Mouse (Mus musculus) testis, adult 2 months (tissue): ENCODE measurements around the gene Hfm1. TPM values are rescaled to one million over a fixed set of nuclear protein-coding genes. Genes with fewer than 3 reads are reported as not detected.

Experiments
- H3K27ac ChIP-seq: fragments of 200-500 bp; 2 replicates; pipeline ENCODE4 v1.5.1; 2012; ENCODE audit warnings: low read depth, low read length; ENCODE audit not compliant: control insufficient read depth, insufficient read depth
- H3K27me3 ChIP-seq: fragments of 200-500 bp; 2 replicates; pipeline ENCODE4 v1.6.1; 2012; ENCODE audit warnings: mild to moderate bottlenecking, low read length, moderate library complexity; ENCODE audit not compliant: control insufficient read depth, insufficient read depth
- H3K36me3 ChIP-seq: fragments of 200-500 bp; 2 replicates; pipeline ENCODE4 v1.6.1; 2012; ENCODE audit warnings: mild to moderate bottlenecking, low read length; ENCODE audit not compliant: control insufficient read depth, insufficient read depth
- H3K4me1 ChIP-seq: fragments of 200-500 bp; 2 replicates; pipeline ENCODE4 v1.6.1; 2012; ENCODE audit warnings: low read length; ENCODE audit not compliant: control insufficient read depth, insufficient read depth
- H3K4me3 ChIP-seq: fragments of 200-500 bp; 2 replicates; pipeline ENCODE4 v1.5.1; 2012; ENCODE audit warnings: low read depth, mild to moderate bottlenecking, low read length, moderate library complexity, mixed read lengths; ENCODE audit not compliant: control insufficient read depth
- CTCF ChIP-seq: fragments of 200-500 bp; IDR thresholded peaks from 2 replicates; pipeline ENCODE4 v1.5.1; 2012; ENCODE audit warnings: low read depth, mild to moderate bottlenecking, inconsistent platforms, low read length, moderate library complexity; ENCODE audit not compliant: control insufficient read depth, insufficient read depth, insufficient replicate concordance
- POLR2A ChIP-seq: fragments of 200-500 bp; IDR thresholded peaks from 2 replicates; pipeline ENCODE4 v1.6.1; 2012; ENCODE audit warnings: low read depth, mild to moderate bottlenecking, inconsistent platforms, low read length, moderate library complexity; ENCODE audit not compliant: control insufficient read depth
- polyA plus RNA-seq: library from polyadenylated mRNA; depleted of rRNA; stranded (reverse); fragments of >200 nt; gene quantifications from 2 replicates; pipeline ENCODE4 v1.2.3, GENCODE M21; 2012; rRNA removed

Hfm1 gene
- polyA plus RNA-seq, 1 experiment: 8.9 TPM

GRCm38 (mm10) chr5:106791241-106791572, 134.9 kb downstream of the Hfm1 start:
- TF ChIP-seq POLR2A (no peak), CTCF (peak; percentile 61; the same call in 1 of the 2 replicates)
- H3K27ac ChIP-seq: no peak overlapping the region
- no peaks in the 10 kb centered on the region for H3K36me3 ChIP-seq
- no peak overlapping the region for H3K4me3 ChIP-seq
- peaks cover 2% of the 10 kb centered on the region for H3K4me1 ChIP-seq
- no peaks in the 10 kb centered on the region for H3K27me3 ChIP-seq

- Histone ChIP-seq H3K27me3 (no peaks in the 10 kb centered on the region), H3K4me1 (peaks cover 2% of the 10 kb centered on the region), H3K27ac (no peak overlapping the region), H3K4me3 (no peak overlapping the region), H3K36me3 (no peaks in the 10 kb centered on the region)
- TF ChIP-seq CTCF (no peak), POLR2A (no peak)
Observed at GRCm38 (mm10) chr5:106790496-106791240, 135.5 kb downstream of the Hfm1 start.

Other genes starting within 250 kb of the Hfm1 start
- gene Zfp644, start 229.0 kb downstream of the Hfm1 start, polyA plus RNA-seq: 18.1 and 22.2 TPM in 2 replicates
- gene Cdc7, start 38.0 kb upstream of the Hfm1 start, polyA plus RNA-seq: 14.3 and 17.1 TPM in 2 replicates